Mouse (Mus musculus): ENCODE data around the gene Rhox1. TPM values are rescaled to one million over a fixed set of nuclear protein-coding genes. Genes with fewer than 3 reads are reported as not detected.
"Not testable (repeated sequence)": the region's sequence is repeated elsewhere in the genome, so short reads cannot be mapped to it uniquely, and the experiment has no call there.

Gene Rhox1
- polyA plus RNA-seq, 1 experiment from 2014 or later, result not detected

DNA sequence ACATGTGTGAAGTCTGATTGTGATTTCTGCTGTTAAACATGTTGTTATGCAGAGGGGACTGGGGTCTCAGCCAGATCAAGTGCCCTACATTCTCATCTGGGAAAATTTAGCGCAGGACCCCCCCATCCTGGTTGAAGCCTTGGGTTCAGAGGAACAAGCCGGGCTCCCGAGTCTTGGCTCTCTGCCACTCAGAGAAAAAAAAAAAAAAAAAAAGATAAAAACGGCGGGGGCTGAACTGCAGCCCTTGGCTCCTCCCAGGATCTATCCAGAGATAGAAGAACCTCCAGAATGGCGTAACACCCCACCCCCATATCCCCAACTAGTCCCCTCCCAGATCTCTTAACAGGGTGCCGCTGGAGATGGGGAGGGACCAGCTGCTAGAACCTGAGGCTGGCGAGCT is 37.7 kb downstream of the Rhox1 start:
- not testable (repeated sequence) for H3K4me2 ChIP-seq (ENCODE audit: low read depth, low read length); H3K4me1 ChIP-seq (ENCODE audit: control insufficient read depth, insufficient read depth, low read length); H3K27me3 ChIP-seq (replicated peaks; ENCODE audit: control insufficient read depth, insufficient read depth, low read length); H3K4me3 ChIP-seq (ENCODE audit: low read length); H3K9ac ChIP-seq (ENCODE audit: low read depth, low read length); H3K27ac ChIP-seq (ENCODE audit: low read length); H3K9me3 ChIP-seq (ENCODE audit: control insufficient read depth, low read length); H3K36me3 ChIP-seq (ENCODE audit: control insufficient read depth, insufficient read depth, low read length); ATAC-seq
- WGBS, result 67% methylated on average over 7 of the region's 8 CpGs

DNA sequence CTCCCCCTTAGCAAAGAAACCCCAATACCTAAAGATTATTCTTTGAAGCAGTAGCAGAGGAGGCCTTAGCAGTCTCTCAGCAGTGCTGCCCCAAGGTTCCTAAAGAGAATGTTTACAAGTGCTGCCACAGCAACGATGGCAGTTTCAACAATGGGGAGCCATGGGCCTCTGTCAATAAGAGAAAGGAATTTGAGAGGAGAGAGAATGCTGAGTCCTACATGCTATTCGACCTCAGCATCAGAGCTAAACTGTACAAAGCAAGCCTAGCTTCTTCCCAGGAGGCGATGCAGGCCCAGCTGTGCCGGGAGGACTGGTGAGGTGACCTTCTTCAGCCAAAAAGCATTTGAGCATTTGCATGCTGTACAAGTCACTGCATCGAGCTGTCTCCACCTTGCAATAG is 53.3 kb downstream of the Rhox1 start, which contains the start of gene Akap14:
TSS of gene Akap14 (minus strand) at position 101 of the 400 bp plus-strand sequence.
- Histone ChIP-seq H3K36me3 (ENCODE audit: control insufficient read depth, insufficient read depth, low read length) (no peaks in the 10 kb centered on the region), H3K9ac (ENCODE audit: low read depth, low read length) (no peak within 1 kb of the TSS), H3K9me3 (ENCODE audit: control insufficient read depth, low read length) (no peaks in the 10 kb centered on the region), H3K4me2 (ENCODE audit: low read depth, low read length) (no peak within 1 kb of the TSS), H3K4me3 (ENCODE audit: low read length) (no peak within 1 kb of the TSS), H3K27me3 (replicated peaks; ENCODE audit: control insufficient read depth, insufficient read depth, low read length) (no peaks in the 10 kb centered on the region), H3K4me1 (ENCODE audit: control insufficient read depth, insufficient read depth, low read length) (no peaks in the 10 kb centered on the region), H3K27ac (ENCODE audit: low read length) (no peak within 1 kb of the TSS)
- 48% methylated on average over 5 of the region's 5 CpGs for WGBS
- ATAC-seq, result no peak

DNA sequence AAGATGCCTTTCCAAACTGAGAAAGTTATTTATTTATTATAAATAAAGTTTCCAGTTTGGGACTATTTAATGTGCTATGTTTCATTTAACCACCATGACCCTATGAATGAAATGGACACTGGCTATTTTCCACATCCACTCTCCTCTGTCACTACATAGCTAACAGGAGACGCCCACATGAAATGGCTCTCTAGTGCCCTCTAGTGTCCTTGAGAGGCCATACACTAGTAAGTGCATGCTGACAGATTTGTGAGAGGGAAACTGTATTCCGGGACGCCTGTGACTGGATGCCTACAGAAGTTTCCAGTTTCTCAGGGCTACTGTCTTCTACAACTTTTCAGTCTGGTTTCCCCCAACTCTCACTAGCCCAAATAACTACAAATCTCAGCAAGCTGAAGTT is 55.0 kb downstream of the Rhox1 start:
- no peaks in the 10 kb centered on the region for H3K36me3 ChIP-seq (ENCODE audit: control insufficient read depth, insufficient read depth, low read length)
- no peak overlapping the region for H3K4me3 ChIP-seq (ENCODE audit: low read length)
- ATAC-seq, result no peak
- H3K4me1 ChIP-seq (ENCODE audit: control insufficient read depth, insufficient read depth, low read length), result no peaks in the 10 kb centered on the region
- no peaks in the 10 kb centered on the region for H3K9me3 ChIP-seq (ENCODE audit: control insufficient read depth, low read length)
- no peak overlapping the region for H3K4me2 ChIP-seq (ENCODE audit: low read depth, low read length)
- no peak overlapping the region for H3K9ac ChIP-seq (ENCODE audit: low read depth, low read length)
- H3K27me3 ChIP-seq (replicated peaks; ENCODE audit: control insufficient read depth, insufficient read depth, low read length), result no peaks in the 10 kb centered on the region
- WGBS, result 27% methylated on average over 3 of the region's 3 CpGs
- H3K27ac ChIP-seq (ENCODE audit: low read length), result no peak overlapping the region

Other genes starting within 250 kb of the Rhox1 start
- 11.0 and 12.1 TPM in 2 replicates for gene Sept6, start 230.5 kb downstream of the Rhox1 start, polyA plus RNA-seq (2015; fragmentation: Nextera tagmentation; extraction: Ambion mirVana)
- gene Sowahd, start 173.4 kb downstream of the Rhox1 start, polyA plus RNA-seq (2015; fragmentation: Nextera tagmentation; extraction: Ambion mirVana), result 0.11 TPM in 2 replicates
- 429 and 442 TPM in 2 replicates for gene Rpl39, start 136.9 kb downstream of the Rhox1 start, polyA plus RNA-seq (2015; fragmentation: Nextera tagmentation; extraction: Ambion mirVana)
- 12.1 and 14.2 TPM in 2 replicates for gene Upf3b, start 111.9 kb downstream of the Rhox1 start, polyA plus RNA-seq (2015; fragmentation: Nextera tagmentation; extraction: Ambion mirVana)
- 10.8 and 10.9 TPM in 2 replicates for gene Nkap, start 95.5 kb downstream of the Rhox1 start, polyA plus RNA-seq (2015; fragmentation: Nextera tagmentation; extraction: Ambion mirVana)
- gene Akap14, start 53.4 kb downstream of the Rhox1 start, polyA plus RNA-seq (2015; fragmentation: Nextera tagmentation; extraction: Ambion mirVana), result not detected in 2 replicates
- 382 and 399 TPM in 2 replicates for gene Ndufa1, start 31.1 kb downstream of the Rhox1 start, polyA plus RNA-seq (2015; fragmentation: Nextera tagmentation; extraction: Ambion mirVana)
- gene Rnf113a1, start 31.0 kb downstream of the Rhox1 start, polyA plus RNA-seq (2015; fragmentation: Nextera tagmentation; extraction: Ambion mirVana), result 7.6 and 8.1 TPM in 2 replicates
- gene Gm9, start 11.2 kb downstream of the Rhox1 start, polyA plus RNA-seq (2015; fragmentation: Nextera tagmentation; extraction: Ambion mirVana), result not detected in 2 replicates
- gene Rhox2a, start 22.7 kb upstream of the Rhox1 start, polyA plus RNA-seq (2015; fragmentation: Nextera tagmentation; extraction: Ambion mirVana), result not detected in 2 replicates
- gene Rhox3a, start 27.7 kb upstream of the Rhox1 start, polyA plus RNA-seq (2015; fragmentation: Nextera tagmentation; extraction: Ambion mirVana), result not detected in 2 replicates
- gene Rhox4a, start 43.1 kb upstream of the Rhox1 start, polyA plus RNA-seq (2015; fragmentation: Nextera tagmentation; extraction: Ambion mirVana), result not detected in 2 replicates
- not detected in 2 replicates for gene Rhox3a2, start 157.8 kb upstream of the Rhox1 start, polyA plus RNA-seq (2015; fragmentation: Nextera tagmentation; extraction: Ambion mirVana)
- not detected in 2 replicates for gene Rhox4a2, start 168.6 kb upstream of the Rhox1 start, polyA plus RNA-seq (2015; fragmentation: Nextera tagmentation; extraction: Ambion mirVana)
- not detected in 2 replicates for gene Rhox2b, start 189.8 kb upstream of the Rhox1 start, polyA plus RNA-seq (2015; fragmentation: Nextera tagmentation; extraction: Ambion mirVana)
- not detected in 2 replicates for gene Rhox4b, start 210.2 kb upstream of the Rhox1 start, polyA plus RNA-seq (2015; fragmentation: Nextera tagmentation; extraction: Ambion mirVana)
- gene Rhox2c, start 231.4 kb upstream of the Rhox1 start, polyA plus RNA-seq (2015; fragmentation: Nextera tagmentation; extraction: Ambion mirVana), result not detected in 2 replicates
- gene Rhox3c, start 236.3 kb upstream of the Rhox1 start, polyA plus RNA-seq (2015; fragmentation: Nextera tagmentation; extraction: Ambion mirVana), result not detected in 2 replicates